Mouse (Mus musculus) myocyte (in vitro differentiated cells): ENCODE measurements around the gene Cep104. TPM values are rescaled to one million over a fixed set of nuclear protein-coding genes. Genes with fewer than 3 reads are reported as not detected.

Experiments
- H3K27me3 ChIP-seq: one replicate; pipeline ENCODE4 v1.6.1; 2011; ENCODE audit not compliant: control insufficient read depth, insufficient read depth, insufficient read length
- H3K36me3 ChIP-seq: one replicate; pipeline ENCODE4 v1.6.1; 2011; ENCODE audit not compliant: control insufficient read depth, insufficient read depth
- H3K4me2 ChIP-seq: one replicate; pipeline ENCODE4 v1.6.1; 2011; ENCODE audit warnings: low read depth, control low read depth
- H3K4me3 ChIP-seq: one replicate; pipeline ENCODE4 v1.5.1; 2011; ENCODE audit warnings: mild to moderate bottlenecking, control low read depth, moderate library complexity
- H3K79me2 ChIP-seq: one replicate; pipeline ENCODE4 v1.6.1; 2011; ENCODE audit not compliant: control insufficient read depth, insufficient read depth
- H3ac ChIP-seq: one replicate; pipeline ENCODE4 v1.6.1; 2011; ENCODE audit not compliant: control insufficient read depth, insufficient read length
- CEBPB ChIP-seq: IDR thresholded peaks from 2 replicates; pipeline ENCODE4 v1.6.1; 2011; ENCODE audit warnings: mild to moderate bottlenecking, moderate library complexity; ENCODE audit not compliant: poor library complexity, insufficient read depth, severe bottlenecking
- E2F4 ChIP-seq: IDR thresholded peaks from one replicate; pipeline ENCODE4 v1.6.1; 2011; ENCODE audit warnings: mild to moderate bottlenecking, control low read depth, moderate library complexity; ENCODE audit not compliant: insufficient read depth
- MAX ChIP-seq: IDR thresholded peaks from one replicate; pipeline ENCODE4 v1.6.1; 2011; ENCODE audit warnings: low read depth, mild to moderate bottlenecking, control low read depth
- MYOD1 ChIP-seq, 3 experiments: IDR thresholded peaks; one replicate each; pipeline ENCODE4 v1.6.1; 2011; ENCODE audit warnings: control low read depth in 2 of 3, low read depth in 2 of 3, mild to moderate bottlenecking in 2 of 3, moderate library complexity in 1 of 3; ENCODE audit not compliant: insufficient read length in 2 of 3, control insufficient read depth in 1 of 3
- MYOG ChIP-seq, 3 experiments: IDR thresholded peaks; one replicate each; pipeline ENCODE4 v1.6.1; 2011; ENCODE audit warnings: control low read depth in 2 of 3, low read depth in 2 of 3, mild to moderate bottlenecking in 2 of 3; ENCODE audit not compliant: insufficient read length in 2 of 3, control insufficient read depth in 1 of 3, insufficient read depth in 1 of 3
- POLR2A ChIP-seq: IDR thresholded peaks from one replicate; pipeline ENCODE4 v1.6.1; 2011; ENCODE audit warnings: low read depth, mild to moderate bottlenecking, control low read depth, moderate library complexity; ENCODE audit not compliant: insufficient read length
- POLR2AphosphoS2 ChIP-seq: IDR thresholded peaks from one replicate; pipeline ENCODE4 v1.6.1; 2011; ENCODE audit warnings: low read depth, control low read depth; ENCODE audit not compliant: insufficient read length
- REST ChIP-seq: IDR thresholded peaks from one replicate; pipeline ENCODE4 v1.6.1; 2011; ENCODE audit warnings: mild to moderate bottlenecking, control low read depth, moderate library complexity; ENCODE audit not compliant: insufficient read depth, insufficient read length
- SRF ChIP-seq: IDR thresholded peaks from one replicate; pipeline ENCODE4 v1.6.1; 2011; ENCODE audit warnings: low read depth; ENCODE audit not compliant: control insufficient read depth, insufficient read length
- TCF12 ChIP-seq: IDR thresholded peaks from one replicate; pipeline ENCODE4 v1.6.1; 2011; ENCODE audit warnings: mild to moderate bottlenecking, control low read depth; ENCODE audit not compliant: poor library complexity, insufficient read depth, severe bottlenecking
- TCF3 ChIP-seq: IDR thresholded peaks from one replicate; pipeline ENCODE4 v1.6.1; 2011; ENCODE audit warnings: low read depth, control low read depth; ENCODE audit not compliant: insufficient read length
- USF1 ChIP-seq: IDR thresholded peaks from one replicate; pipeline ENCODE4 v1.6.1; 2011; ENCODE audit warnings: low read depth, mild to moderate bottlenecking, control low read depth, moderate library complexity
- polyA plus RNA-seq: library from polyadenylated mRNA; unstranded; fragments of >200 nt; fragmentation: generic; extraction: Trizol; gene quantifications from one replicate; pipeline ENCODE4 v1.2.1, GENCODE M21; 2012; ENCODE audit warnings: missing spikeins

The Cep104 gene
- polyA plus RNA-seq, 1 experiment, result 21.7 TPM

DNA sequence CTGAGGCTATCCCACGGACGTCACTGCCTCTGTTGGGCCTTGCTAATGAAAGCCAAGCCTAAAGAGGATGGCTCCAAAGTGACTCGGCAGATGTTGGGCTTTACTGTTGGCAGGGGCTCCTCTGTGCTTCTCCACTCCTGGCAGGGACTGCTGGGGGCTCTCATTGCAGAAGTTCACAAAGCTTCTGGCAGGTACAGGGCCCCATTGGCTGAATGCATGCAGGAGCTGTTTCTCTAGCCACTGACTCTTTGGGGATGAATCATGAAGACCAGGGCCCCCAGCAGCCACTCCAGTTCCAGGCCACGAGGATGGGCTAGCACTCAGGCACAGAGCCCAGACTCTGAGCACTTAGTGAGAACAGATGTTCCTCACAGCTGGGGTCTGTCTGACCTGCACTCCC is 82.7 kb downstream of the Cep104 start:
- TF ChIP-seq REST, result no peak
- no peak for TF ChIP-seq MAX
- no peak for TF ChIP-seq E2F4
- no peak for TF ChIP-seq USF1
- TF ChIP-seq CEBPB, result no peak
- no peak for TF ChIP-seq POLR2AphosphoS2
- no peak for TF ChIP-seq SRF
- TF ChIP-seq TCF3, result no peak
- no peak for TF ChIP-seq MYOG (IDR thresholded peaks at IDR 0.05; ENCODE audit: control insufficient read depth in 1 of 3, insufficient read depth in 1 of 3, insufficient read length in 2 of 3, low read depth in 2 of 3)
- TF ChIP-seq TCF12, result no peak
- TF ChIP-seq POLR2A, result no peak
- no peak for TF ChIP-seq MYOD1 (IDR thresholded peaks at IDR 0.05; ENCODE audit: control insufficient read depth in 1 of 3, insufficient read length in 2 of 3, low read depth in 2 of 3)
- H3K36me3 ChIP-seq, result no peaks in the 10 kb centered on the region
- peaks cover 28% of the 10 kb centered on the region for H3K27me3 ChIP-seq
- no peak overlapping the region for H3K4me2 ChIP-seq
- H3K4me3 ChIP-seq, result no peak overlapping the region
- no peak overlapping the region for H3ac ChIP-seq
- H3K79me2 ChIP-seq, result no peaks in the 10 kb centered on the region

Other genes starting within 250 kb of the Cep104 start
- 29.2 TPM for gene A430005L14Rik, start 18.0 kb upstream of the Cep104 start, polyA plus RNA-seq
- 2.5 TPM for gene Dffb, start 68 bp upstream of the Cep104 start, polyA plus RNA-seq
- 42.5 TPM for gene Lrrc47, start 36.5 kb downstream of the Cep104 start, polyA plus RNA-seq
- gene Smim1, start 51.0 kb downstream of the Cep104 start, polyA plus RNA-seq, result 9.5 TPM
- not detected for gene Ccdc27, start 67.5 kb downstream of the Cep104 start, polyA plus RNA-seq
- gene Trp73, start 165.0 kb downstream of the Cep104 start, polyA plus RNA-seq, result not detected
- 23.8 TPM for gene Wrap73, start 167.2 kb downstream of the Cep104 start, polyA plus RNA-seq
- gene Tprgl, start 185.5 kb downstream of the Cep104 start, polyA plus RNA-seq, result 96.8 TPM
- gene Megf6, start 195.5 kb downstream of the Cep104 start, polyA plus RNA-seq, result not detected